Mouse (Mus musculus) layer of hippocampus, adult 18-20 months (tissue): ENCODE results near the gene Tyms. TPM values are rescaled to one million over a fixed set of nuclear protein-coding genes. Genes with fewer than 3 reads are reported as not detected.

Source experiments
- DNase-seq, 2 experiments: peaks; one replicate each; pipeline ENCODE4 v3.0.0; 2022; ENCODE audit warnings: low spot score in 2 of 2
- long read RNA-seq: library from polyadenylated mRNA; stranded (forward); transcript quantifications from one replicate; pipeline ENCODE4 v2.0.0, GENCODE M21; 2021
- total RNA-seq, 2 experiments: library from RNA; stranded (reverse); gene quantifications; 2 replicates each; pipeline ENCODE4 v1.2.3; 2021

The Tyms gene
- total RNA-seq, result 1 to 10 TPM; 4.9 to 5.0 TPM
- long read RNA-seq, partial matches to known transcripts, result 0 of 4 reads
- long read RNA-seq, other reads (novel, unspliced or antisense), result 3 of 4 reads

DNA sequence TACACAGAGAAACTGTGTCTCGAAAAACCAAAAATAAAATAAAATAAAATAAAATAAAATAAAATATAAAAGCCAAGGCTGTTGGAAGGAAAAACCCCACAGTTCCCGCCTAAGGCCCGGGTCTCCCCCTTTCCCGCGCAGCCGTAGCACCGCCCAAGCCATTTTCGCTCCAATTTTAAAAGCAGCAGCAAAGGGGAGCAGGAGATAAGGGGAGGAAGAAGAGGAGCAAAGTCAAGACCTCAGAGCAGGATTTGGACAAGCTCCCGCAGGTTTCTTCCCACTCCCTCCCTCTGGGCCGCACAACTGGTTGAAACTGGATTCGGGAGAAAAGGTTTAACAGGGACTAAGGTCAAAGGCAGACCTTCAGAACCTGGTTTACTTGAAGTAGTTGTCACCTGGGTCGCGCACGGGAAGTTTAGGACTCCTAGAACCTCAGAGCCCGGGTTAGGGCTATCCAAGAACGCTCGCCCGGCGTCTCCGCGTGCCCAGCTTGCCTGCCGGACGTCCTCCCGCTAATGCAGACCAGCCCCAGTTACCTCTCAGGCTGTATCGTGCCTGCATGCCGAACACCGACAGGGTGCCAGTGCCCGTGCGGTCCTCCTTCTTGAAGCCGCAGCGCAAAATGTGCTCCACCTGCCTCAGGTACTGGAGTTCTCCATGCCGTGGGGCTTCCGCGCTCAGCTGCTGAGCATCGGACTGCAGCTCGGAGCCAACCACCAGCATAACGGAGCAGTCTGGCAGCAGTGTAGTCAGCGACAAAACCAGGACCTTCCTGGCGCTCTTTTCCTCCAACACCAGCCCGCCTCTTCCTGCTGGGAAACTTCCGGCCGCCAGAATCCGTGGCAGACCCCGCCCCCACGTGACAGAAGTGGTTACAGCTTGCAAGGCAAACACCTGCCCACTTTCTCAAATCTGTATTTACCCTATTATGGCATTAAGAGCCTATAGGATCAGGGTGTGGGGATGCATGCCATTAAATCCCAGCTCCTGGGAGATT is at the start of gene Tyms:
Gene Tyms, minus strand, starts transcription at position 793 of the 997 bp plus-strand sequence.
- DNase-seq, result peak; percentile 36 to 73

- DNase-seq, result no peak
Measured at GRCm38 (mm10) chr5:30122481-30122880, 49.1 kb upstream of the Tyms start.

DNA sequence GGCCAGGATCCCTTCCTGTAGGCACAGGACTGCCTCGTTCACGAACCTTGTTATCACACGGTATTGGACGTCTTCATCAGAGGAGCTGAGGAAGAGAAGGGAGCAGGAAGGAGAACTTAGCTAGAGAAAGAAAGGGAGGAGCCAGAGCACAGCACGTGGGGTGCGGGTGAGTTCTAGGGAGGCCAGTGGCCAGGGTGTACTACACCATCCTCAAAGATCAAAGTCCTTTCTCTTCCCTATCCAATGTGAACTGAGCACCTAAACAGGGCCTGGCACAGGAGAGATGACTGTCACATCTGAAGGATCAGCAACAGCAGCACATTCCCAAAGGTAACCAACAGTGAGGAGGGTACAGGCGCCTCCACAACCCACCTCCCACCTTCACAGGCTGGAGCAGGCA is 46.7 kb upstream of the Tyms start:
- DNase-seq, result no peak

DNA sequence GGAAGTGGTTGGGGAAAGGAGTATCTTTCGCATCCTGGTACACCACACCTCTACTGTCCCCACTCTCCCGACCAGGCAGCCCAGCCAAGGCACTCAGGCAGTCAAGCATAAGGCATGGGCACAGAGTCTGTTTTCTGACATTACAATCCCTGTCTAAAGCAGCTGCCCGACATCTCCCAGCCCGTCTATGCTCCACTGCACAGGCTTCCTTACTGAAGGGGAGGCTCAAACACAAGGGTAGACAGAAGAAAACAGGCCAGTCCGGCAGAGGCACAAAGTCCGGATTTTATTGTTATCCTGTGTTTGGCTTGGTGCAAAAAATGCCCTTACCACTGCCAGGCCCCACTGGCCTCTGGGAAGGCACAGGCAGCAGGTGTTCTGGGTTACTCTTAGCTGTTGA is 45.7 kb upstream of the Tyms start:
- no peak for DNase-seq

- DNase-seq, result no peak
Measured at GRCm38 (mm10) chr5:30118018-30118417, 44.6 kb upstream of the Tyms start.

- DNase-seq, result no peak
Measured at GRCm38 (mm10) chr5:30115718-30116117, 42.3 kb upstream of the Tyms start.

DNA sequence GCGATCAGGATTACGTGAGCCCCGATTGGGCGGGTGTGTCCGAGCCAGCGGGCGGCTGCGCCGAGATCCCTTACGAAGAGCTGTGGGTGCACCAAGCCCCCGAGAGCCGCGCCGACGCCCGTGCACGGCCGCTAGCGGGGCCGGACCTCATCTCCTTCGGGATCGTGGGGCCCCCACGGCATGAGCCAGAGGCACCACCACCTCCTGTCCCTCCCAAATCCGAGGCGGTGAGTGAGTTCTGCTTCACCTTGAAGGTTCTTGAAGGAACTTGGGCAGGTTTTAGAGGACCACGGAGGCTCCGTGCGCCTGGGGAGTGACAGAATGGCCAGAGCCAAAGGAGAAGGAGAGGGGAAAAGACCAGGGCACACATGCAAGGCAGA is 41.3 kb upstream of the Tyms start:
- DNase-seq, result no peak

DNA sequence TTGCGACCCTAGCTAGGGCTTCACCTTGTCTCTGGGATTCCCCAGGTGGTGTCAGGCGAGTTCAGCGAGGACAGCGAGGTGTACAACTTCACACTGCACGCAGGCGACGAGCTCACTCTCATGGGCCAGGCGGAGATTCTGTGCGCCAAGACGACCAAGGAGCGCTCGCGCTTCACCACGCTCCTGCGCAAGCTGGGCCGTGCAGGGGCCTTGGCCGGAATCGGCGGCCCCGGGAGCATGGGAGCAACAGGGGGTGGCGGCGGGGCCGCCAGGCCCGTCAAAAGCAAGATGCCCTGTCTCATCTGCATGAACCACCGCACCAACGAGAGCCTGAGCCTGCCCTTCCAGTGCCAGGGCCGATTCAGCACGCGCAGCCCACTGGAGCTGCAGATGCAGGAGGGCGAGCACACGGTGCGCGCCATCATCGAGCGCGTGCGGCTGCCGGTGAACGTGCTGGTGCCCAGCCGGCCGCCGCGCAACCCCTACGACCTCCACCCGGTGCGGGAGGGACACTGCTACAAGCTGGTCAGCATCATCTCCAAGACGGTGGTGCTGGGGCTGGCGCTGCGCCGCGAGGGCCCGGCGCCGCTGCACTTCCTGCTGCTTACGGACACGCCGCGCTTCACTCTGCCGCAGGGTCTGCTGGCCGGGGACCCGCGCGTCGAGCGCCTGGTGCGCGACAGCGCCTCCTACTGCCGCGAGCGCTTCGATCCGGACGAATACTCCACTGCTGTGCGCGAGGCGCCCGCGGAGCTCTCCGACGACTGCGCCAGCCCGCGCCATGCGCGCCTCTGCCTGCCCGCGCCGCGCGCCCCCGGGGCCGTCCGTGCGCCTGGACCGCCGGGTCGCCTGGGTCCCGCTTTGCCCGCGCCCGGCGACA is 40.7 kb upstream of the Tyms start:
- peak; percentile 22 to 63 for DNase-seq

GRCm38 (mm10) chr5:30112533-30113068 is 39.2 kb upstream of the Tyms start:
- DNase-seq, result no peak

DNA sequence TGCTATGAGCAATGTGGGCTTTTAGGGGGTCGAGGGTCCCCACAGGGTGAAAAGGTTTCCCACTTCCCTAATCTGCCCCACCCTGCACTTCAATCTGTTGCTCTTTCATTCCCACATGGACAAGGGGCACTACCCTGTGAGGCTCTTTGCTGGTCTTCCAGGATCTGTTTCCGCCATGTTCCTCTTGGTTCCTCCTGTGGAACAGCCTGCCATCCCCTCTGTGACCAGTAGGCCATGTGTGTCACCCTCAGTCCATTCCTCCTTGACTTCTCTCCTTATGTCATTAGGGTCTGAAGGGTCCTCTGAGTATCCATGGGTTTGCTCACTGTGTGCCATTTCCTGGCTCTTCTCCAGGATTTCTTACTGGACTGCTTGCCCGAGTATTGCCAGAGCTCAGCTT is 38.4 kb upstream of the Tyms start:
- DNase-seq, result no peak

GRCm38 (mm10) chr5:30111126-30111525 is 37.7 kb upstream of the Tyms start:
- no peak for DNase-seq

- DNase-seq, result no peak
Measured at GRCm38 (mm10) chr5:30110371-30111060, 37.1 kb upstream of the Tyms start.

DNA sequence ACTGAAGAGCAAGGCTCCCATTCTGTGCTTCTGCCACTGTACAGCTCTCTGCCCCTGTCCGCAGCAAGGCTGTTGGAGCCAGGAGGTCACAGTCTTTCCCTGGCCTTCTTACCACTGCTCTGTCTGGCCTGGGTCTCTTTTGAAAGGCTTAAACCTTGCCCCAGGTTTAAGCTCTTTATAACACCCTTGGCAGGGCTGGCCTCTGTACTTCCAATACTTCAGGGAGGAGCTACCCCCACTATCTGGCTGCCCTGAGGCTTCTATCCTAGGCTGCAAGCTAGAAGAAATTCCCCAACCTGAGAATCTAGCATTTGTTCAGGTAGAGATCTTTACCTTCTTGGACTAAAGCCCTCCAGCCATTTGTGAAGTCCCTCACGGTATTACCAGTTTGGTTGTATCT is 36.5 kb upstream of the Tyms start:
- DNase-seq, result no peak

GRCm38 (mm10) chr5:30108233-30108632 is 34.8 kb upstream of the Tyms start:
- DNase-seq, result no peak

GRCm38 (mm10) chr5:30107611-30108041 is 34.2 kb upstream of the Tyms start:
- DNase-seq, result no peak

GRCm38 (mm10) chr5:30107186-30107585 is 33.8 kb upstream of the Tyms start:
- no peak for DNase-seq

DNA sequence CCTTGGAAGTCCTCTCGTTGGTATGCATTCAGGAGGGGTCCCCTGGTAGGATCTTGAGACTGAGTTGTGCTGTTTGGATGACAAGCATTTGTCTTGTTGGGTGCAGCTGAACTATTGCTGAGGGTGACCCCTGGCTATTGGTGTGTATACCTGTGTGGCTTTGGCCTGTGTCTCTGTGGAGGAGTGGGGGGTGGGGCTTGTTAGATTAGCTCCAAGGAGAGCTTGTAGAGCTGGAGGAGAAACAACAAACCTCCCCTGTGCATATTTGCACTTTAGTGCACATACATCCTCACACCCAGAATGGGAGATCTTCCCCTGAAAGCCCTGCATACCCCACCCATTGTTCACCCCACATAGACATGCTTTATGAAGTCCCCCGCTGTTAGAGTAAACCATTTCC is 33.3 kb upstream of the Tyms start:
- no peak for DNase-seq

DNA sequence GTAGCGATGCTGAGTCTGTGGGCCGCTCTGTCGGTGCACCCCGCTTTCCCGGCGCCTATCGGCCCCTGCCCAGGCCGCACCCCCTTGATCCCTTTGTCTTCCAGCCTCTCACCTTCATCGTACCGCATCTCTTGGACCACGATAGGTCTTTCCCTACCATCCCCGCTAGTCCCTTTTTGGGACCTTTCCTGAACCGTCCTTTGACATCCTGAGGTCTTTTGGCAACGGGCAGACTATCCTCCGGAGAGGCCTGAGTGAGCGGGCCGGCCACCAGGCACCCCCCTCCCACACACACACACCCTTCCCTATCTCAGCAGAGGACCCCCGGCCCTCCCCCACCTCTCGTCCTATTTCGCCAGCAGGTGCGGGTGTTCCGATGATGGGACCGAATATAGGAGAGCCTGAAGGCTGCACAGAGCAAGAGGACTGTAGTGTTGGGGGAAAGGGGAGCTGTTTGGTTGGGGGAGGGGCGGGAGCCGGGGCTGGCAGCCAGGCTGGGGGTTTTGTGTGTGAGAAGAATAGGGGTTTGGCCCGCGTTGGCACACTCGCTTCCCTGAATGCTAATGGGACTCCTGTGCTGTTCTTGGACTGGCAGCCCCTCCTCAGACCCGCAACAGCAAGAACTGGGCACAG is 32.4 kb upstream of the Tyms start, which contains the start of gene 3110082J24Rik:
Gene 3110082J24Rik, minus strand, starts transcription at position 419 of the 633 bp plus-strand sequence.
- DNase-seq, result peak in 1 of 2 experiments; percentile 48

DNA sequence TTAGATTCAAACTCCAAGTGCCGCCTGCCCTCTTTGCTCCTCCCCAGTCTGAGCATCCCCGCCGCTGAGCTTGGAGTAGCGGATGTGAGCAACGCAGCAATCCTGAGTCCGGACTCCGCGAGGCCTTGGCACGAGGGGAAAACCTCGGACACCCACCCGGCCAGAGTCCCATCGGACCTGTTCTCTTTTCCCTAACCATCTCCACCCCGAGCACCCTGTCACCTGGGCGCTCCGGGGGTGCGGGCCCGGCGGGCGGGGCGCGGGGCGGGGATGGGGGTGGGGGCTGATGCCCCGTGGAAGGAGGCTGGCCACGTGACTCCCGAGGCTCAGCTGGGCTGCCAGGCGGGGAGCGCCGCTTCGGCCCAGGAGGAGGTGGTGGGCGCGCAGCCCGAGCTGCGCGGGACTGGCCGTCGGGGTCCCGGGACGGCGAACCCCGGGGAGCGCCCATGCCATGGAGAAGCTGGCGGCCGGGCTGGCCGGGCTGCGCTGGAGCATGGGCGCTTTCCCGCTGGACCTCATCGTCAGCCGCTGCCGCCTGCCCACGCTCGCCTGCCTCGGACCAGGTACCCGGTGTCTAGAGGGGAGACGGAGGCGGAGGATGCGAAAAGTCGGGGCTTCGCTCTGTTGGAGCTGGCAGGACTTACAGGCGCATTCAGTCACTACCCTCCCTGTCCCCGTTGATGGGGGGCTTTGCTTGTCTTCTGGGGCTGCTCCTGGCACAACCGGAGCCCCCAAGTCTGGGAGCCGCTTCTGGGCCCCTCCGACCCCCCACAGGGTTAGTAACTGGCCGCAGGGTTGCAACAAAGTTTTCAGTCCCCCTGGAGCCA is 31.6 kb upstream of the Tyms start, which contains the start of gene Garem2:
Gene Garem2, plus strand, starts transcription at position 321 of the 827 bp plus-strand sequence.
- no peak for DNase-seq
